Mouse (Mus musculus) frontal cortex, adult 2 months (tissue): Measurements from ENCODE around the gene Coasy. TPM values are rescaled to one million over a fixed set of nuclear protein-coding genes. Genes with fewer than 3 reads are reported as not detected.
A peak's percentile ranks its signal among the peaks of the same experiment; 100 is the strongest.
"Not testable (repeated sequence)": the region's sequence is repeated elsewhere in the genome, so short reads cannot be mapped to it uniquely, and the experiment has no call there.

ENCODE experiments used
- DNase-seq, 2 experiments: peaks; one replicate each; pipeline ENCODE4 v3.0.0; 2022; ENCODE audit warnings: low spot score in 1 of 2; ENCODE audit errors: extremely low spot score in 1 of 2
- polyA plus RNA-seq: library from polyadenylated mRNA; depleted of rRNA; stranded (reverse); fragments of >200 nt; gene quantifications from 2 replicates; pipeline ENCODE4 v1.2.3, GENCODE M21; 2012

Gene Coasy
- polyA plus RNA-seq, 1 experiment = 34.1 TPM

DNA sequence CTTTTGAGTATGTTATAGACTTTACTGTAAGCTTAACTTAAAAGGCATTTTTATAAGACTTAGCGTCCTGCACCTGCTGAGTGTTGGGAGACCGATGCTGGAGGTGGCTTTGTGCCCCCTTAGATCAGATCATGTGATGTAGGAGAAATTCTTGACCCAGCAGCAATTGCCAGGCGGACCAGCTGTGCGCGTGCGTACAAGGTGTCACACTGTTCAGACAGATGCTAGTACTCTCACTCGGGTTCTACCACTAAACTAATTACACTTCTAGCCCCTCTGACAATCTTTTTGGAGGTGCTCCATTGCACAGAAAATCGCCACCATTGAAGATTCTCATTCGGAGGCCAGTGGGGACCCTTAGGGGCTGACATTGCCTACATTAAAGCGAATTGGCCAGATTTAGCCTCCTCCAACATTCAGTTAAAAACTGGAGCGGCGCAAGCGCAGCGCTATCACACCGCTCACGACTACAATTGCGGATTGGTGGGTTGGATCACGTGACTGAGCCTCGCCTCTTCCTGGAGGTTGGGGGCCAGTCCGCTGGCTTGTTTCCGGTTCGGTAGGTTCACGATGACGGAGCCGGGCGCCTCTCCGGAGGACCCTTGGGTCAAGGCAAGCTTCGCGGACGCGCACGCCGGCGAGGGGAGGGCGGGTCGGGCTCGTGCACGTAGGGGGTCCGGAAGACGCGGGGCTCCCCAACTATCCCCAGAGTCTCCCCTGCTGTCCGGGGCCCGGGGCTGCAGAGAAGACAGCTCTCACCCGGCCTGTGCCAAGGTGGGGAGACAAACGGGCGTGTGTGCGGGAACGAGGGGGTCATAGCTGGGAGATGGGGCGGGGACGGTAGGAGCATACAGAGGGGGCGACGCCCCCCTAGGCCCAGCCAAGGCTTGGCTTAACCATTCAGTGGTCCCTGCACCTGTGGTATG, 4.7 kb downstream of the Coasy start, which contains the start of gene Mlx:
Gene Mlx (plus strand): TSS at position 522 of the 926 bp plus-strand sequence.
- DNase-seq = peak; percentile 87 to 97

DNA sequence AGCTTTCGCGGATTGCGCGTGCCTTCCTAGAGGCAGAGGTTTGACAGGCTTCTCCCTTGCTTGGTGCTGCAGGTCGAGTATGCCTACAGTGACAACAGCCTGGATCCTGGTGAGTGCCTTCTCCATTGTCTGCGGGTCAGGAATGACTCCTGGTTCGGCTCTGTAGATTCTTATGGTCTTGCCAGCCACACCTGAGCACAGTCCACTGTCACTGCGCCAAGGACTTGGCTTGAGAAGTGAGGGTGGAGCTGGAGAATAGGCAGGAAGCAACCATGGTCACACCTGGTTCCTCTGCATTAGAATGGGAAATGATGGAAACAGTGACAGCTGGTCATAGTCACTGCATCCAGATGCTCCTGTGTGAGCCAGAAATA, 5.3 kb downstream of the Coasy start:
- DNase-seq = no peak

DNA sequence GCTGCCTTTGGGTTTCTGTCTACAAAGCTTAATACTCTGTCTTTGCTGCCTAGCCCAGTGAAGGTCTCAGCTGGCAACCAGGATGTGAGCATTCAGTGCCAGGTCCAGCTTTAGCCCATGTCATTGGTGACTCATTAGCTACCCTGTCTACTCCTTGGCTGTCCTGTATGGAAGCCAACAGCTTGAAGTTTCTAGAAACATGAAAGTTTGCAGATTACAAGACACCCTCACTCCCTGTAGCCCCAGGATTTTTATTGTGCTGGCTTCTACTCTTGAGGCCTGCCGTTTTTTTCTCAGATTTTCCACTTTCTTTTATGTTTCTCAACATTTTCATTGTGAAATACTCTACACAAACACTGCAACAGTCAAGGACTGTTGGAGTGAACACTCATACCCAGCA, 7.6 kb downstream of the Coasy start:
- no peak for DNase-seq

DNA sequence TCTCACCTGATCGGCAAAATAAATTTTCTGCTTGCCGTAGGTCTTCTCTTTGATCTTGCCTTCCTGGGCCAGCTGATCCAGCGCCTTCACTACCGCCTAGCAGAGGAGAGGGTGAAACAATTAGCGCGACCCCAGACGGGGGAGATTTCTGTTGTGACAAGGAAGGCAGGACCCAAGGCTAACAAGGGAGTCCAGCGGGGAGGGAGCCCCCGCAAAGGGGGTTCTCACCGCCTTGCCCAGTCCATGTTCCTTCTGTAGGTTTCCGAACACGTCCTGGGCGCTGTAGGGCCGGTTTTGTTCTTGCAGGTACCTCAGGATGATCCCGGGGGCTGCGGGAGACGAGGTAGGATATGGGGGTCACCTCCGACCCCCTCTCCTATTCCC, 12.6 kb downstream of the Coasy start:
- no peak for DNase-seq

DNA sequence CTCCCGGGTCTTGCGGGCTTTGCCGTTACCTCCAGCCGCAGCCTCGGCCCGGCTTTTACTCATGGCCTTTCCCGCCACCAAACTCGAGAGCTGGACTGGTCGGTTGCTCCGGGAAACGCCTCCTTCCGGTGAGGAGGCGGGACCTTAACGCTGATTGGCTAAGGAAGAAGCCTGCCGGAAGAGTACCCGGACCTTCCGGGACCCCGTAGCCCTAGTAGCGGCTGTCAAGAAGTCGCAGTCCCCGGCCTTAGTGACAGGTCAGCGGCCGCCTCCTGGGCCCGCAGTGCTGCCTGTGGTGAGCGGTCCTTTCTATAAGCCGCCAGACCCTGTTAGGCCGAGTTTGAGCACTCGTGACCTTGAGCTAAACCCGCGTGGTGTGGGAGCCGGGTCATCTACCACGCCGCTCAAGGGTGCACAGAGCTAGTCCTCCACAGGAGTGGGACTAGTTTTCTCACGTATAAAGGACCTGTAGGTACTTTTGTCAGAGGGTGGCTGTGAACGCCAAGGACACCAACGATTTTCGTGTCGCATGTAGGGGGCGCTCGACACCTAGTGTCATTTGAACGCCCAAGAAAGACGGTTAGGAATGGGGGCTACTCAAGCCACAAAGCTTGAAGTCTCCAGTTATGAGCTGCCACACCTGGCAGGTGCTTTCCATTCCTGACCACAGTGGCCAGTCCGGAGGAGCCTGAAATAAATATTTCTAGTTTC, 13.1 kb downstream of the Coasy start, which contains the start of gene Psmc3ip:
Gene Psmc3ip (minus strand): TSS at position 123 of the 711 bp plus-strand sequence.
- peak; percentile 90 to 95 for DNase-seq

DNA sequence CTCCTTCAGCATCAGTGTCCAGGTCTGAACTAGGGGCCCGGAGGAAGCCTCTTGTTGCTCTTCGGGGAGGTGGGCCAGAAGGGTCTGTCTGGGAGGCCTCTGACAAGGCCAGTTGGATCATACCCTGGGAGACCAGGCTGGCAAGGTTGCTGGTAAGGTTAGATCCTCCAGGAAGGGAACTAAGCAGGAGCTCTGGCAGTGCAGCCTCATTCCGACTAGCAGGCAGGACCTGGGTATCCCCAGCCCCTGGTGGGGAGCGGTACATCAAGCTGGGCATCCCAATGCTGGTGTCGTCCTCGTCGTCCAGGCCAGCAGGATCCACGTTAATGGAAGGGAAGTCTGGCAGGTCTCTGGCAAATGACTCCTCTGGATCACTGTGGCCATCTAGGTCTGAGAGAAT, 15.9 kb downstream of the Coasy start:
- no peak for DNase-seq

DNA sequence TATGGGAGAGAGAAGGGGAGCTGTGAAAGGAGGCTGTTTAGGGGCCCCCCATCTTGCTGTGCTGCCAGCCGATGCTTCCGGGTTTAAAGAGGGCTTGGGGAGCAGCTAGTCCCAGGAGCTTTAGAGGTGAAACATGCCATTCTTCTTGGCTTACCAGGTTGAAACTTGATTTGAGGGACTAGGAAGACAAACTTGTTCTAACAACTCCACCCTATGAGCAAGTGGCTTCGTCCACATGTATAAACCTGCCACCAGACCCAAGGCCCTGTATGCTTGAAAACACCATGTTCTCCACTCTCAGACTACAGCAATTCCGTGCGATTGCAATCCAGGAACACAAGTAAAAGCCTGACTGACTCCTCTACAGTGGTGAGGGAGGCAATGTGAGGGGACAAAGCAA, 20.6 kb downstream of the Coasy start:
- DNase-seq = no peak

DNA sequence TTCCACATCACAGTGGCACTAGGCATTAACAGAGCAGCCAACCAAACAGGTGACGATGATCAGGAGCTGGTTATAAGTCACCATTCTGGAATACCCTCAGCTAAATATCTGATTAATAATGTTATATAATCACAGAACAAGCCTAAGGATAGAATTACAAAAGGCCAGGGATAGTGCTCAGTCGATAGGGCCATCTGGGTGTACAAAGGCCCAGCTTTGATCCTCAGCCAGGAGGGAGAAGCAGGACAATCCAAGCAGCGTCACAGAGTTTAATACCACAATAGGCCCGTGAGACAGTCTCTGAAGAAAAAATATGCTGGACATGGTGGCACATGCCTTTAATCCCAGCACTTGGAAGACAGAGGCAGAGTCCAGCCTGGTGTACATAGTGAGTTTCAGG, 27.0 kb downstream of the Coasy start:
- DNase-seq = no peak

DNA sequence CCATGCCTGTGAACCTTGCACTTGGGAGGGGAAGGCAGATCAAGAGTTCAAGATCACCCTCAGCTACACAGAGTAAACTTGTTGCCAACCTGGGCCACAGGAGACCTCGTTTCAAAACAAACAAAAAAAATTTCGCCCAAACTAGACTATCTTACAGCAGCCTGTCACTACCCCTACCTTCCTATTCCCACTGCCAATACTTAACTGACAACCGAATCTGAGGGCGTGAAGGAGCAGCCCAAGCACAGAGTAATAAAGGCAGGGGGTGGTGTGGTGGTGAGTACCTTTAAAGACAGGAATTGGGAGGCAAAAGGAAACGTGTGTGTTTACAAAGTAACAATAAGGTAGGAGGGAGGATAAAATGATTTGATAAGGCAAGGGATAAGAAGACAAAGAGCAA, 28.3 kb downstream of the Coasy start:
- no peak for DNase-seq

DNA sequence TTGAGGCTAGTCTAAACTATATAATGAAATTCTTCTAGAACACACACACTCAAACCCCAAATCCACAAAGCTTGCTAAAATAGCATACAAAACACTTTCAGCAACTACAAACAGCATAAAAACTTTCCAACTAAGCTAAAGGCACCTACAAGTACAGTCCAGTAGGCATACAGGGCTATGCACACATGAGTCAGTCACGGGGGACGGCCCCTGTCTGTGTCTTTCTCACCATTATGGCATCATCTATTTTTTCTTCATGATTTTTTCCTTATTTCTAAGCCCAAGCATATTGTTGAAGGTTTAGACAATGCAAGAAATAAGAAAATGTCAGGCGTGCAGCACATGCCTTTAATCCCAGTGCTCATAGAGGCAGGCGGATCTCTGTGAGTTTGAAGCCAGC, 28.8 kb downstream of the Coasy start:
- DNase-seq = no peak

DNA sequence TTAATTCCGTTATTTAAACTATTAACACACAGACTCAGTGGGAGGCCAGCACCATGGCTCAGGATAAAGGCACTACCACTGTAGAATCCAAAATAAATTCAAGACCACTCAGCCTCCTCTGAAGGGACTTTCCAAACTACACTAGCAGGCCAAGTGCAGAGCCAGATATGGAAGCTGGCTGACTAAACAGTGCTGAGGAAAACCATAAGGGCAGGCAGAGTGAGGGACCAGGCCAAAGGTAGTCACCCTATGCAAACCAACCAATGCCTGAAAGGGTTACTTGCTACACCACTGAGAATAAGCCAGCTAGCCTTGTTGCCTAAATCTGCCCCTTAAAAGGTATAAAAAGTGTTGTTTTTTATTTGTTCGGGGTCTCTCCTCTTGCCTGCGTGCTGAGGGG, 29.8 kb downstream of the Coasy start:
- no peak for DNase-seq

DNA sequence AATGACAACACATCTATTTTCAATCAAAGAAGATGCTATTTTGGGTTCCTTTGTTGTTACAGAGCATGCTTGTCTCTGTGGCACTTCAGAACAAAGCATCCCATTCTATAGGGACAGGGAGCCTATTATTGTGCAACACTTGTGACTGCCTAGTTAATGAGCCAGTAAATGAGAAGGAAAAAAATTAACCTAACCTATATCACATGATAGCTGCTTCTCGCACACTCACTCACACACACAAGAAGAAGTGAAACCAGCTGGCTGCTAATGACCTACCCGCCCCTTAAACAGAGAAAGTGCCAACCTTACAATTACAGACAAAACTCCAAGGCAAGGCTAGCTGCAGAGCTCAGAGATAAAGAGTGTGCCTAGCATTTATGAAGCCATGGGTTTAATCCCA, 33.2 kb downstream of the Coasy start:
- DNase-seq = no peak

DNA sequence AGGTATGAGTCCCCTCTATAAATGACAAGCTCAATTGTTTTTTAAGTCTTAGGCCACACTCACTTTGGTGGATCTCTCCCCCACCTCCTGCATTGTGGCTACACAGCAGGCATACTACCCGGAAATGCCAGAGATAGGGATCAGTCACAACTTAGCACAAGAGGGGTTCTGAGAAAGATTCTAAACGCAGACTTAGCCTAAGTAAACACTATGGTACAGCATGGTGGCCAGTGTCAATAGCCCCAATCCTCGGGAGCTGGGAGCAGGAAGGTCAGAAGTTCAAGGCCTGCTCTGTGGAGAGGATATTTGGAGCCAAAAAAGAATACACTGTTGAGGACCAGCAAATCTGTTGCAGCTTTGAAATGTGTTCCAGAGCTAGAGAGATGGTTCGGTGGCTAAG, 35.7 kb downstream of the Coasy start:
- DNase-seq = no peak

DNA sequence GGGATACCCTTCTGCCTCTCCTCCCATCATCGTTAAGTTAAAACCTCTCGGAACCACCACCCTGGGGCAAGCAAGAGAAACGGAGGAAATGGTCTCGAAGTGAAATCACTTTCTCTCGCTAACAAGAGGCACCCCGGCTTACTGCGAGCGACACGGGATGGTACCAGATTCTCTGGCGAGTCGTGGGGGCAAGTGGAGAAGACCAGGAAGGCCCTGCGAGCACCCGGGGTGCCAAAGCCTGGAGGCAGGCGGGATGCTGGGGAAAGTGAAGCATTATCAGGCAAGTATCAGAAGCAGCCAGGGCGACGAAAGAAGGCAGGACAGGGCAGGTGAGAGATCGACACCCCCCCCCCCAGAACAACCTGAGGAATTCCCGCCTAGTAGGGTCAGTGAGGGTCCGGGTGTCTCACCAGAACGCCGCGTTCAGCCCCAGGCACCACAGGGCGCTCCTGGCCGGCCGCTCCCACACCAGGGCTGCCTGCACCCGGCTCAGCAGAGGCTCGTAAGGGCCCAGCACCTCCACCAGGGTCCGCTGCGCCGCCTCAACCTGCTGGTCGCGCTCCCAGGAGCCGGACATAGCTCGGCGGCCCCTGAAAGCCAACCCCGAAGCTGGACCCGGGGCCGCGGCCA, 36.9 kb downstream of the Coasy start:
- DNase-seq = no peak

DNA sequence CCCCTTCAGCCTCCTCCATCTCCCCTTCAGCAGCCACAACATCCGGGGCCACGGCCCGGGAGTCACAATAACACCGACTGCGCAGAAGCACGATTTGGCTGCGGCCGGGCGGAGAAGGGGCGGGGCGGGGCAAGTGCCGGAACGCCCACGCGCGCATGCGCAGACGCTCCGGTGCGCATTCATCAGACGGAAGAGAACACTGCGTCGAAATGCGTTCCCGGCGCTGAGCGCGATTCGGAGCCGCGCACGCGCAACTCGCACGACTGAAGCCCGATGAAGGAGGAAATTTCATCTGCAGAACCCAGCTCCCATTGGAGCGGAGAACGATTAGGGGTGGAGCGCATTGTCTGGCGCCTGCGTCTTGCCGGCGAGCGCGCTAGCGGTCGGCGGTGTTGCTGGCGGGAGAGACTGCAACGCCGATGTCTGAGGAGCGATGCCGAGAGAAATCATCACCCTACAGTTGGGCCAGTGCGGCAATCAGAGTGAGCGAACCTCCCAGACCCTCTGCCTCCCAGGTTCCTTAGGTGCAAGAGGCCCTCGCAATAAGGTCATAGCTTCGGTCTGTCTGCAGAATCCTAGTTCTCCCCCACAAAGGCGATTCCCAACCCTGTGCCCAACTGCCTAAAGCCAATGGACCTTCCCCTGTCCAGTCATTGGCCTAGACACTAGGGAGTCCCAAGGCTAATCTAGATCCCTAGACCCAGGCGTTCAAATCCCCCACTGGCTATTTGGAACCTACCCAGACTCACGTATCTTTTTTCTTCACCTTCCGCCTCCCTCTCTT, 37.6 kb downstream of the Coasy start, which contains the start of the genes Retreg3 and Tubg1:
Gene Retreg3 (minus strand): TSS at position 133 of the 784 bp plus-strand sequence.
Gene Tubg1 (plus strand): TSS at position 178 of the 784 bp plus-strand sequence.
- DNase-seq = peak; percentile 95 to 99

DNA sequence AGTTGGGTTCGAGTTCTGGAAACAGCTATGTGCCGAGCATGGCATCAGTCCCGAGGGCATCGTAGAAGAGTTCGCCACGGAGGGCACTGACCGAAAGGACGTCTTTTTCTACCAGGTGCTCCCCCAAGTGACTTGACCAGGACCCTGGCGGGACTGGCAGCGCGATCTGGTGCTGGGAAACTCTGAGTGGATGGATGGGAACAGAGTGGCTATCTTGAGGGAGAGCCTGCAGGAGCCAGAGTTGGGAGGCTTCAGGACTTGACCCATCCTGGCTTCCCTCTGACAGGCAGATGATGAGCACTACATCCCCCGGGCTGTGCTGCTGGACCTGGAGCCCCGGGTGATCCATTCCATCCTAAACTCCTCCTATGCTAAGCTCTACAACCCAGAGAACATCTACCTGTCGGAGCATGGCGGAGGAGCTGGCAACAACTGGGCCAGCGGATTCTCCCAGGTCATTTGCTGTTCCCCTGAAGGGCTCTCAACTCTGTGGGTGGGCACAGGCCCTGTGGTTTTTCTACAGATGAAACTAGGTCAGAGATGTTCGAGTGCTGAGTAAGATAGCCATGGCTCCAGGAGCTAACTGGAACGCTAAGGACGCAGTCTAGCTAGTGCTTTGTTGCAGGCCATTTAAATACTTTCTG, 38.3 kb downstream of the Coasy start:
- DNase-seq = no peak

DNA sequence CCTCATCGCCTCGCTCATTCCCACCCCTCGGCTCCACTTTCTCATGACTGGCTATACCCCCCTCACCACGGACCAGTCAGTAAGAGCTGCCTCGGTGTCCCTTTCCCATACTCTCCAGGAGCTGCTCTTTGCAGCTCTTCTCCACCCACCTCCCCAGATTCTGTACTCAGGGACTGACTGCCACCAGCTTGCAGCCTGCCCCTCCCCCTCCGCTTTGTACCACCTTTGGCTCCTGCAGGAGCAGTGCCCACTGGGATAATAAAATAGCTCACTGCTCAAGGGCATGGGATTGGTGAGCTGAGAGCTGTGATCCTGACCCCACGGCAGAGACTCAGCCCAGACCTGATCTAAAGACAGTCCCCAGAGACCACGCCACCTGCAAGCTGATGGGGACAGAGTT, 42.1 kb downstream of the Coasy start:
- not testable (repeated sequence) for DNase-seq

DNA sequence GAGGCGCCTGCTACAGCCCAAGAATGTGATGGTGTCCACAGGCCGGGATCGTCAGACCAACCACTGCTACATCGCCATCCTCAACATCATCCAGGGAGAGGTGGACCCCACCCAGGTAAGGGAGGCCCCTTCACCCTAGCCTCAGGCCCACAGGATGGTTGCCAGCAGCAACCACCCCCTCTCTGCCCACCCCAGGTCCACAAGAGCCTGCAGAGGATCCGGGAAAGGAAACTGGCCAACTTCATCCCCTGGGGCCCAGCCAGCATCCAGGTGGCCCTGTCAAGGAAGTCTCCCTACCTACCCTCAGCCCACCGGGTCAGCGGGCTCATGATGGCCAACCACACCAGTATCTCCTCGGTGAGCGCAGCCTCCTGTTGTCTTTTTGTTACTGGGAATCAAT, 42.6 kb downstream of the Coasy start:
- not testable (repeated sequence) for DNase-seq

DNA sequence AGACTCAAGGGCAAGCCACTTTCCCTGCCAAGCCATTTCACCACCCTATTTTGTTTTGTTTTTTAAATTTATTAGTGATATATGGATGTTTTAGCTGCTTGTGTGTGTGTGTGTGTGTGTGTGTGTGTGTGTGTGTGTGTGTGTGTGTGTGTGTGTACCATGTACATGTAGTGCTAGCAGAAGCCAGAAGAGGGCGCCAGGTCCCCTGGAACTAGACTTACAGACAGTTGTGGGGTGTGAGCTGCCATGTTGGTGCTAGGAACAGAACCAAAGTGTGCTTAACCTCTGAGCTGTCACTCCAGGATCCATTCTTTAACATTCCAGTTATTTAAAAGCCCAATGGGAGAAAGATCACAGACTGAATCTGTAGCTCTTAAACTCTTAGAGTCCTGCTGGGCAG, 44.7 kb downstream of the Coasy start:
- DNase-seq = no peak
